In genomic region chr9:78601046-78601730, GRCm38 (mm10) we compare ENCODE assay signal across 9 mouse cellular contexts. TPM values are rescaled to one million over a fixed set of nuclear protein-coding genes. Genes with fewer than 3 reads are reported as not detected.
DNase-seq lines count a peak whose midpoint lies in the region; ATAC-seq and TF ChIP-seq lines count a peak whose summit lies in the region.
"Had no signal": no experiment of that assay in that cellular context is flagged by ENCODE, and none has a peak within 500 bp of the region (broad histone marks: within the 10 kb centered on the region; RNA-seq: fewer than 3 reads in every experiment).

No protein-coding gene starts in this region.

- ATAC-seq in forebrain, embryonic 13.5 days = 0 out of 2 replicates have a peak, but pooled peaks have one; percentile 41

- peak; percentile 41 for TF ChIP-seq RAD21 in CH12.LX (IDR thresholded peaks at IDR 0.05; ENCODE audit: low read depth, low read length)

- 58% methylated on average over 4 of the region's 4 CpGs for WGBS in forebrain, embryonic 13.5 days
- 64% methylated on average over 4 of the region's 4 CpGs for WGBS in forebrain, embryonic 10.5 days

- no peaks in the 10 kb centered on the region for H3K36me3 ChIP-seq in forebrain, embryonic 13.5 days (ENCODE audit: poor library complexity, severe bottlenecking)
- no peaks in the 10 kb centered on the region for H3K36me3 ChIP-seq in forebrain, embryonic 10.5 days (replicated peaks)
- H3K36me3 ChIP-seq in CH12.LX (replicated peaks in 1 of 2; ENCODE audit: control insufficient read depth in 1 of 2, insufficient read depth in 1 of 2, low read length in 1 of 2) = no peaks in the 10 kb centered on the region
- H3K36me3 ChIP-seq: lung, embryonic 15.5 days had no signal

- no peak for TF ChIP-seq POLR2A in CH12.LX (IDR thresholded peaks at IDR 0.05; ENCODE audit: low read depth, low read length)

- no peak overlapping the region for H3K4me3 ChIP-seq in forebrain, embryonic 13.5 days
- no peak overlapping the region for H3K4me3 ChIP-seq in forebrain, embryonic 10.5 days
- H3K4me3 ChIP-seq in left cerebral cortex, adult 2 months = no peak overlapping the region
- no peak overlapping the region for H3K4me3 ChIP-seq in CH12.LX (replicated peaks in 1 of 3; ENCODE audit: low read depth in 2 of 3, low read length in 2 of 3, poor library complexity in 1 of 3)
- H3K4me3 ChIP-seq: lung, embryonic 15.5 days had no signal

- H3K27me3 ChIP-seq in forebrain, embryonic 13.5 days = no peaks in the 10 kb centered on the region
- H3K27me3 ChIP-seq in forebrain, embryonic 10.5 days (ENCODE audit: poor library complexity, severe bottlenecking) = no peaks in the 10 kb centered on the region
- H3K27me3 ChIP-seq in CH12.LX (replicated peaks) = no peaks in the 10 kb centered on the region
- H3K27me3 ChIP-seq: lung, embryonic 15.5 days had no signal

- no peak overlapping the region for H3K9ac ChIP-seq in forebrain, embryonic 13.5 days
- H3K9ac ChIP-seq in CH12.LX (ENCODE audit: insufficient read depth, low read depth) = no peak overlapping the region
- H3K9ac ChIP-seq: lung, embryonic 15.5 days had no signal

- TF ChIP-seq CTCF in left cerebral cortex, adult 2 months (IDR thresholded peaks at IDR 0.05) = peak; percentile 57
- peak in 1 of 2 experiments; percentile 66; a peak in 2 of 4 replicates for TF ChIP-seq CTCF in CH12.LX (conservative IDR thresholded peaks at IDR 0.05 in 1 of 2, IDR thresholded peaks at IDR 0.05 in 1 of 2; ENCODE audit: low read depth in 2 of 2, low read length in 2 of 2)

- in situ Hi-C loops in CH12.LX (cut with MboI; ENCODE audit: low pct_ligation_motif_present, low pct_unique_long_range_greater_than_20kb, low sequenced_read_pairs) = no loop called here

- H3K4me1 ChIP-seq in forebrain, embryonic 13.5 days = no peaks in the 10 kb centered on the region
- no peaks in the 10 kb centered on the region for H3K4me1 ChIP-seq in forebrain, embryonic 10.5 days
- peaks cover 0 to 3% of the 10 kb centered on the region in 2 experiments; a peak in 1 of 4 replicates for H3K4me1 ChIP-seq in CH12.LX (ENCODE audit: control insufficient read depth in 1 of 2, insufficient read depth in 2 of 2)
- H3K4me1 ChIP-seq: lung, embryonic 15.5 days had no signal

- no peaks in the 10 kb centered on the region for H3K9me3 ChIP-seq in forebrain, embryonic 13.5 days (replicated peaks)
- H3K9me3 ChIP-seq in forebrain, embryonic 10.5 days = no peaks in the 10 kb centered on the region
- no peaks in the 10 kb centered on the region for H3K9me3 ChIP-seq in CH12.LX (replicated peaks; ENCODE audit: low read length)
- H3K9me3 ChIP-seq: lung, embryonic 15.5 days had no signal

- H3K79me2 ChIP-seq in CH12.LX (replicated peaks; ENCODE audit: control insufficient read depth, extremely low read depth, insufficient read depth, poor library complexity, severe bottlenecking) = no peaks in the 10 kb centered on the region

- intact Hi-C loops in left cerebral cortex, adult 2 months (cut with DNase I) = no loop called here

- H3K27ac ChIP-seq in forebrain, embryonic 13.5 days = no peak overlapping the region
- no peak overlapping the region for H3K27ac ChIP-seq in forebrain, embryonic 10.5 days
- H3K27ac ChIP-seq in left cerebral cortex, adult 2 months = no peak overlapping the region
- H3K27ac ChIP-seq in CH12.LX (ENCODE audit: insufficient read depth, low read depth) = no peak overlapping the region
- H3K27ac ChIP-seq: lung, embryonic 15.5 days had no signal

- no peak overlapping the region for H3K4me2 ChIP-seq in forebrain, embryonic 13.5 days
- no peak overlapping the region for H3K4me2 ChIP-seq in CH12.LX (ENCODE audit: insufficient read depth, low read depth, poor library complexity, severe bottlenecking)
- H3K4me2 ChIP-seq: lung, embryonic 15.5 days had no signal

- dilution Hi-C loops in CH12.LX (cut with MboI; ENCODE audit: extremely low pct_ligation_motif_present, extremely low pct_unique_long_range_greater_than_20kb, low sequenced_read_pairs) = no loop called here

- no peak for TF ChIP-seq EP300 in CH12.LX (IDR thresholded peaks at IDR 0.05; ENCODE audit: low read length)

- DNase-seq in forebrain, embryonic 10.5 days (ENCODE audit: extremely low spot score, low spot score) = no peak
- no peak for DNase-seq in left cerebral cortex, adult 2 months (ENCODE audit: extremely low spot score in 1 of 2, low spot score in 2 of 2)
- no peak for DNase-seq in left cerebral cortex, adult 11 months (ENCODE audit: low spot score)
- peak; percentile 31 for DNase-seq in CH12.LX (ENCODE audit: extremely low read depth)
- DNase-seq in embryo, embryonic 10.5 days (ENCODE audit: low spot score) = peak; percentile 34
- no peak for DNase-seq in natural killer cell, adult 2 months (ENCODE audit: low spot score in 2 of 2)
- no peak for DNase-seq in thymus, postnatal 36 days

TF ChIP-seq in CH12.LX, 34 proteins besides CTCF, POLR2A, EP300 and RAD21:
- TF ChIP-seq ZNF384 (IDR thresholded peaks at IDR 0.05; ENCODE audit: low read depth, low read length) (no peak), SMC3 (IDR thresholded peaks at IDR 0.05; ENCODE audit: low read depth, low read length) (peak; percentile 35), MAZ (IDR thresholded peaks at IDR 0.05; ENCODE audit: low read depth, low read length) (no peak)

RNA-seq across cellular contexts. Expression of gene Slc17a5, which starts 13.3 kb away (rescaled TPM):
- 15.3 and 15.8 TPM in 2 replicates for polyA plus RNA-seq in forebrain, embryonic 13.5 days (2015; fragmentation: Nextera tagmentation; extraction: Ambion mirVana)
- polyA plus RNA-seq in forebrain, embryonic 10.5 days (2016; fragmentation: Nextera tagmentation; extraction: Ambion mirVana) = 10.2 and 10.5 TPM in 2 replicates
- total RNA-seq in left cerebral cortex, adult 2 months (2021) = 10 to 100 TPM; 16.1 to 17.3 TPM
- total RNA-seq in CH12.LX (2012; rRNA removed) (6.7 and 7.6 TPM in 2 replicates), CH12.LX (2014; rRNA removed) (4.9 and 5.7 TPM in 2 replicates)
- polyA plus RNA-seq in CH12.LX (2012; ENCODE audit: insufficient read length, low read depth) = 7.0 and 7.6 TPM in 2 replicates

RNA-seq across cellular contexts. Expression of gene Cd109, which starts 14.2 kb away (rescaled TPM):
- polyA plus RNA-seq in forebrain, embryonic 13.5 days (2015; fragmentation: Nextera tagmentation; extraction: Ambion mirVana) = 1.6 and 2.1 TPM in 2 replicates
- polyA plus RNA-seq in forebrain, embryonic 10.5 days (2016; fragmentation: Nextera tagmentation; extraction: Ambion mirVana) = 4.0 and 4.5 TPM in 2 replicates
- total RNA-seq in left cerebral cortex, adult 2 months (2021) = under 1 TPM; 0.47 to 0.93 TPM
- total RNA-seq in CH12.LX (2012; rRNA removed) (0.13 and 0.21 TPM in 2 replicates), CH12.LX (2014; rRNA removed) (0.52 and 0.62 TPM in 2 replicates)
- 0.65 and 0.73 TPM in 2 replicates for polyA plus RNA-seq in CH12.LX (2012; ENCODE audit: insufficient read length, low read depth)

Comparison
In these comparisons a context has a peak if more than half of its experiments do, and no peak if none do; other contexts are left out.
1. DNase-seq: peak in CH12.LX (single experiment) and embryo, embryonic 10.5 days (single experiment); none in forebrain, embryonic 10.5 days (single experiment), left cerebral cortex, adult 2 months (0 of 2), left cerebral cortex, adult 11 months (single experiment), natural killer cell, adult 2 months (0 of 2) and thymus, postnatal 36 days (0 of 2).